Mouse (Mus musculus): ENCODE measurements around the gene Ppp4r1. TPM values are rescaled to one million over a fixed set of nuclear protein-coding genes. Genes with fewer than 3 reads are reported as not detected.
A peak's percentile ranks its signal among the peaks of the same experiment; 100 is the strongest.

Ppp4r1 gene
- polyA plus RNA-seq, 1 experiment from 2014 or later: 54.9 TPM

DNA sequence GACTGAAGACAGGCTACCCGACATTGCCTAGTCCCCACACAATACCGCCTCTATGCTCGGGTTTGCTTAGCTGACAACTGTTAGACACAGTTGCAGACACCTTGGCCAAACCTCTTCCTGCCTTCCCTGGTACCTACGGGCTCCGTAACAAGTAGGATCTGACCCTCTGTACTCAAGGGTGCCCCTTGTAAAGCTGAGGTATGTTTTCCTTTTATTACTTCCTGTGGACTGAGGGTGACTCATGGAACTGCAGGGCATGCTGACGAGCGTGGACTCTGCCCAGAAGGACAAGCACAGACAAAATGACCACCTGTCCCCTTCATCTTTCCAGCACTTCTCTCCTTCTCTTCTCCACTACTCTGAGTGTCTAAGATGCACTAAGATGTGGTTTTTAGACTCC lies 7.9 kb upstream of the Ppp4r1 start:
- Histone ChIP-seq H3K9me3 (no peaks in the 10 kb centered on the region), H3K9ac (replicated peaks) (no peak overlapping the region), H3K4me2 (replicated peaks) (no peak overlapping the region), H3K27ac (replicated peaks) (no peak overlapping the region), H3K4me3 (no peak overlapping the region), H3K4me1 (peaks cover 16% of the 10 kb centered on the region), H3K27me3 (peaks cover 16% of the 10 kb centered on the region), H3K36me3 (no peaks in the 10 kb centered on the region)
- 84% methylated on average over 7 of the region's 7 CpGs for WGBS
- no peak for ATAC-seq (ENCODE audit: low FRiP score, low read depth)

DNA sequence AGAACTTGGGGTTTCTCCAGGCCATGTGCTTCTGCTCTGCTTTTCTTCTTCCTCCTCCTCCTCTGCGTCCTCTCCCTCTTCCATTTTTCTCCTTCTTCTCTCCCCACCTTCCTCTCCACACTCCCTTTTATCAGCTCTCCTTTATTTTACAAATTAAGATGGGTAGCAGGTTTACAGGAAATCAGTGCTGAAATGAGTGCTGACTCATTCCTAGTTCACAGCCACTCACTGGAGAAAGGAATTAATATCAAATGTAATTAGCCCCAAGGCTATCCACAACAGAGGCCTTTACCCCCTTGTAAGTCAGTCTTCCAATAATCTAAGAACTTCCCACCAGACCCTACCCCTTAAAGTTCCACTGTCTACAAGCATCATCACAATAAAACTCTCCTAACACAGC lies 6.1 kb upstream of the Ppp4r1 start:
- Histone ChIP-seq H3K27me3 (peaks cover 12% of the 10 kb centered on the region), H3K27ac (replicated peaks) (no peak overlapping the region), H3K36me3 (no peaks in the 10 kb centered on the region), H3K4me1 (peaks cover 5% of the 10 kb centered on the region), H3K9ac (replicated peaks) (no peak overlapping the region), H3K4me3 (no peak overlapping the region), H3K9me3 (no peaks in the 10 kb centered on the region), H3K4me2 (replicated peaks) (no peak overlapping the region)
- 79% methylated on average over 1 of the region's 1 CpGs for WGBS
- ATAC-seq (ENCODE audit: low FRiP score, low read depth): no peak

DNA sequence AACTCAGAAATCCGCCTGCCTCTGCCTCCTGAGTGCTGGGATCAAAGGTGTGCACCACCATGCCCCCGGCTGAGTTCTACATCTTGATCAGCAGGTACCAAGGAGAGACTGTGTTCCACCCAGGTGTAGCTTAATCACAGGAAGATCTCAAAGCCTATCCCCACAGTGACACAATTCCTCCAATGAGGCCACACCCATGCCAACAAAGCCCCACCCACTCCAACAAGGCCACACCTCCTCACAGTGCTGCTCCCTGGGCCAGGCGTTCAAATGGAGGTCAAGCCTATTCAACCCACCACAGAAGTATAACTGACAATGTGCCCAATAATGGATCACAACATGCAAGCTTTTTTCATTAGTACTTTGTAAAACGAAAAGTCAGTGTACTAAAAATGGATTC lies 4.9 kb upstream of the Ppp4r1 start:
- Histone ChIP-seq H3K9me3 (no peaks in the 10 kb centered on the region), H3K9ac (replicated peaks) (no peak overlapping the region), H3K27ac (replicated peaks) (no peak overlapping the region), H3K4me1 (peaks cover 7% of the 10 kb centered on the region), H3K4me2 (replicated peaks) (no peak overlapping the region), H3K4me3 (no peak overlapping the region), H3K27me3 (peaks cover 12% of the 10 kb centered on the region), H3K36me3 (no peaks in the 10 kb centered on the region)
- WGBS: 89% methylated on average over 4 of the region's 4 CpGs
- no peak for ATAC-seq (ENCODE audit: low FRiP score, low read depth)

DNA sequence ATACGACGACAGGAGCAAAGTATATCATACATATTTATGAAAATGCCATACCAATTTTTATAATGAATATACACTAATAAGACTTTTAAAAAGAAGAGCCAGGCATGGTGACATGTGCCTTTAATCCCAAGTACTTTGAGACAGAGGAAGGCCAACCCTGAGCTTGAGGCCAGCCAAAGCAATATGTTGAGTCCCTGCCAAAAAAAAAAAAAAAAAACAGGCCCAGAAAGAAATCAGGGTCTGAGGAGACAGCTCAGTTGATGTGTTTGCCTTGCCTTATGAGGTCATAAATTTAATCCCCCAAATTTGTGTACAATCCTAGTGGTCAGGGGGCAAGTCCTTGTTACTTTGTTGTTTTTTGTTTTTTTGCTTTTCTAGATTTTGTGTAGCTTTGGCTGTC lies 1.4 kb upstream of the Ppp4r1 start:
- Histone ChIP-seq H3K27me3 (no peaks in the 10 kb centered on the region), H3K36me3 (peaks cover 9% of the 10 kb centered on the region; the same call in 1 of the 2 replicates), H3K9ac (replicated peaks) (no peak overlapping the region), H3K4me1 (peaks cover 14% of the 10 kb centered on the region), H3K4me2 (replicated peaks) (no peak overlapping the region), H3K9me3 (no peaks in the 10 kb centered on the region), H3K4me3 (no peak overlapping the region), H3K27ac (replicated peaks) (no peak overlapping the region)
- no peak for ATAC-seq (ENCODE audit: low FRiP score, low read depth)
- WGBS: 90% methylated on average over 2 of the region's 2 CpGs

DNA sequence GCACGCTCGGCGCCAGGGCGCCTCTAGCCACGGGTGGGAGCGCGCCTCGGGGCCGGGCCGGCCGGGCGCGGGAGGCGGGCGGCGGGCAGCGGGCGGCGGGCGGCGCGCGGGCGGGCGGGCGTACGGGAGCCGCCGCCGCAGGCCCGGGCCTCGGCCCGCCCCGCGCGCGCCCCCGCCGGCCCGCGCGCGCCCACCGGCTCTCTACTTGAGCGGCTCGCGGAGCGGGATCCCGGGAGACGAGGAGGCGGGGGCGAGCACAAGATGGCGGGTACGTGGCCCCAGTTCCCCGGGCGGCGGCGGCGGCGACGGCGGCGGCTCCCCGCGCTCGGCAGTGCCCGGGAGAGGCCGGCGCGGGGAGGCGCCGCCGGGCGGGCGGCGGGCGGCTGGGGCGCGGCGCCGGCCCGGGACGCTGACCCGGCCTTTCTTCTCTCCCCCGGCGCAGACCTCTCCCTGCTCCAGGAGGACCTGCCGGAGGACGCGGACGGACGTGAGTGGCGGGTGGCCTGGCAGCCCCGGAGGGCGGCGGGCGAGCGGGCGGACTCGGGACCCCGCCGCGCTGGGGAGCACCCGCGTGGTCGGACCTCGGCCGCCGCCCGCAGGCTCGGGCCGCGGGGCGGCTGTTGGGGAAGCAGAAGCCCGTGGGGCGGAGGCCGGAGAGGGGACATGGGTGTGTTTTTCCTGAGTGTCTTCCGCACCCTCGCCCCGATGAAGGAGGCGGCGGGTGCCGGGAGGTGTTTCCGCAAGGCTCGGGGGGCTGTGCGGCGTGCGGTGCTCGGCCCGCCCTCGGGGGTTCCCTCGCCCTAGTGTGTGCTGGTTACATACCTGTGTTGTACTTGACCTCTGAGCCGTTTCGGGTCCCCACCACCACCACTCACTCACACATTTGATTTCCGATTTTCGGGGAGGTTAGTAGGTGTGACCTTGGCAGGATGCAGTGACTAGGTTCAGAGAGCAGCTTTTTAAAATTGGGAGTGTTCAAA lies 1.1 kb downstream of the Ppp4r1 start:
- peaks cover 16% of the 10 kb centered on the region for H3K4me1 ChIP-seq
- peak overlapping the region; percentile 100 for H3K27ac ChIP-seq (replicated peaks)
- peaks cover 21% of the 10 kb centered on the region; the same call in 1 of the 2 replicates for H3K36me3 ChIP-seq
- peak overlapping the region; percentile 99 for H3K9ac ChIP-seq (replicated peaks)
- peak overlapping the region; percentile 89 for H3K4me3 ChIP-seq
- WGBS: under 1% methylated on average over 65 of the region's 135 CpGs
- no peaks in the 10 kb centered on the region for H3K9me3 ChIP-seq
- no peaks in the 10 kb centered on the region for H3K27me3 ChIP-seq
- ATAC-seq (ENCODE audit: low FRiP score, low read depth): peak; percentile 72
- peak overlapping the region; percentile 64 for H3K4me2 ChIP-seq (replicated peaks)

DNA sequence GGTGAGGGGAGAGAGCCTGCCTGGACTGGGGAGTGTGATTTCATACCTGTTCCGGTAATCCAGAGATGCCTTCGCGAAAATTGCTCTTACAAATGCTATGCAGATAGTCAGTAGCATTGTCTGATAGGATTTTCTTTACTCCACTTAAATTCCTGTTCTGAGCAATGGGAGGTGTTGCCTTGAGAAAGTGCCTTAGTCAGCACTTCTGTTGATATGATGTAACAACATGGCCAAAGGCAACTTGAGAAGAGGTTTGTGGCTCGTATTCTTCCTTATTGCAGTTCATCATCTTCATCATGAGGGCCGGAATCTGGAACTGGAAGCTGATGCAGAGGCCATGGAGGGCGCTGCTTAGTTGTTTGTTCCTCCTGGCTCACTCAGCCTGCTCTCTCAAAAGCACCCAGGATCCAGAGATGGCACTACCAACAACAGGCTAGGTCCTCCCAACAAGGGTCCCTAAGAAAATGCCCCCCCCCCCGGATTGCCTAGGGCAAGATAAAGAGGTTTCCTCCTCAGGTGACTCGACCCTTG lies 2.3 kb downstream of the Ppp4r1 start:
- Histone ChIP-seq H3K4me2 (replicated peaks) (peak overlapping the region; percentile 64), H3K27ac (replicated peaks) (no peak overlapping the region), H3K4me1 (peaks cover 18% of the 10 kb centered on the region), H3K27me3 (no peaks in the 10 kb centered on the region), H3K36me3 (peaks cover 21% of the 10 kb centered on the region; the same call in 1 of the 2 replicates), H3K4me3 (peak overlapping the region; percentile 89), H3K9me3 (no peaks in the 10 kb centered on the region), H3K9ac (replicated peaks) (no peak overlapping the region)
- no peak for ATAC-seq (ENCODE audit: low FRiP score, low read depth)
- 80% methylated on average over 8 of the region's 8 CpGs for WGBS

DNA sequence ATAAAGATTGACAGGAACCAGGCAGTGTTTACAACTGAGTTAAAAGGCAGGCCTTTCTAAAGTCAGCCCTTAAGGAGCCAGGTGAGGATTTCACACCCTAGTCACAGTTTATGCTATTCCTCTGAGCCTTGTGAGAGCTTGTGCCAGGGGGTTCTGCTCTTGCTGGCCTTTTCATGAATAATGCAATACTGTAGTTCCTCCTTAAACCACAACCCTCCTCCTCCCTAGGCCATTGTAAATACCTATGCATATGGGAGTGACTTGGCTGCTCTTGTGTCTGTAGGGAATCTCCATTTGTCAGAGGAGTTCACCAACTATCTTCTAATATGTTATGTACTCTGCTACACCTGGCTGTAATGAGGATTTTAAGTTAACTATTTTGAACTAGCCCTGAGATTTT lies 3.3 kb downstream of the Ppp4r1 start:
- H3K4me3 ChIP-seq: no peak overlapping the region
- H3K27ac ChIP-seq (replicated peaks): no peak overlapping the region
- H3K4me2 ChIP-seq (replicated peaks): no peak overlapping the region
- no peak for ATAC-seq (ENCODE audit: low FRiP score, low read depth)
- no peaks in the 10 kb centered on the region for H3K9me3 ChIP-seq
- peaks cover 21% of the 10 kb centered on the region; the same call in 1 of the 2 replicates for H3K36me3 ChIP-seq
- no peaks in the 10 kb centered on the region for H3K27me3 ChIP-seq
- H3K9ac ChIP-seq (replicated peaks): no peak overlapping the region
- peaks cover 18% of the 10 kb centered on the region for H3K4me1 ChIP-seq

DNA sequence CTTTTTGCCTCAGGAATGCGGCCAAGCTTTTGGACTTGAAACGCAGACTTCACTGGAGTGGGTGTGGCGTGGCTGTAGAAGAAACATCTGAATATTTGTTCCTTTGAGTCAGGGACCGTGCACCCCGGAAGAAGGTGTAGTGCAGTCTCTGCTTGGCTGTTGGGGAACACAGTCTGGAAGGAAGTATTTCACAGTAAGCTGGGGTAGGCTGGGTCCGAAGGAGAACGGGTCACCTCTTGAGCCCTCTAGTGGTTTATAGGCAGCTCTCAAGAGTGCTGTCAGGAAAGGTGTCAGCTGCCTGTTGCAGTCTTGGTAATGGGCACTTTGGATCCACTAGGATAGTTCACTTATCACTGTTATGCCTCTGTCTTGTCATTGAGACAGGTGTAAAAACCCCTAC lies 3.9 kb downstream of the Ppp4r1 start:
- no peaks in the 10 kb centered on the region for H3K9me3 ChIP-seq
- H3K4me2 ChIP-seq (replicated peaks): no peak overlapping the region
- no peak overlapping the region for H3K27ac ChIP-seq (replicated peaks)
- no peak for ATAC-seq (ENCODE audit: low FRiP score, low read depth)
- peaks cover 21% of the 10 kb centered on the region; the same call in 1 of the 2 replicates for H3K36me3 ChIP-seq
- 86% methylated on average over 7 of the region's 7 CpGs for whole genome bisulfite sequencing
- H3K27me3 ChIP-seq: no peaks in the 10 kb centered on the region
- H3K4me1 ChIP-seq: peaks cover 18% of the 10 kb centered on the region
- no peak overlapping the region for H3K4me3 ChIP-seq
- no peak overlapping the region for H3K9ac ChIP-seq (replicated peaks)

DNA sequence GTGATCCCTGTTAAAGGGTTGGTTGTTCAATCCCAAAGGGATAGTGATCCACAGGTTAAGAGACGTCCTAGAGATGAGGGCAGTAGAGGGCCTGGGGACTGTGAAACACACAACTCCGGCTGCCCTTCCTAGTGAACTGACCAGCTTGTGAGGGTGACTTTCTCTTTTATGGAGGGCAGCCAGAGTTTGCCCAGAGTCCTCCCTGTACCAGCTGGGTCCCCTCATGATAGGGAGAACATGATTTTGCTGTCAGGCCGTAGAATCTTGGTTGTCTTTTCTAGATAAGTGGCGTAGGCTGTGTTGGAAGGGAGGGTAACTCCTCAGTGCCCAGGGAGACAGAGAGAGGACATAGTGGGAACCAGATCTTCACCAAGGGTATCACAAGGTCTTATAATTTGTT lies 4.9 kb downstream of the Ppp4r1 start:
- H3K27me3 ChIP-seq: no peaks in the 10 kb centered on the region

DNA sequence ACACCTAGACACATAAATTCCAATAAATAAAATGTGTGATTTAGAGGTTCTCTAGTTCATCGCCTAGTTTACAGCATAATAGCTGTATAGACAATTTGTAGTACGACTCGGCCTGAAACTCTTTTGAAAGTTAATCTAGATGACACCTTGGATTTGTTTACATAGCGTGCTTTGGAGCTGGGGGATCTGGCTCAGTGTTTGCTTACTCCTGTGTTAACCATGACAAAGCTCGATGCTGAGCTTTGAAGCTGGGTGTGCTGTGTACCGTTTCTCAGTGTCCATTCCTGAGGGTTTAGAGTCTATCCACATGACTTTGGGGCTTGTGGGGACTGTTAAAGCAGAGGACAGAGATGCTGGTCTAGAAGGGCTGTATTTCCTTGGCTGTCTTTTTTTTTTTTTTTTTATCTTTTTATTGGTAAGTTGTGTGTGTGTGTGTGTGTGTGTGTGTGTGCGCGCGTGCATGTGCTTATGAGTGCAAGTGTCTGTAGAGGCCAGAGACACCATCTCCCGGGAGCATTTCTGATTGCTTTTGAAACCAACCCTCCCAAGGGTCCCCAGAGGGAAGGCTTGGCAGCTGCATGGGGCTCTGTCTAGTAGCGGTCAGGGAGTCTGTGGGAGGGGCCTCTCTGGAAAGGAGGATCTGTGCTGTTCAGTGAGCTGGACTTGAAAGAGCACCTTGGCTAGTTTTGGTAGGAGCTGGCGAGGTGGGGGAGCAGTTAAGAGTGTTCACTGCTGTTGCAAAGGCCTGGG lies 6.3 kb downstream of the Ppp4r1 start:
- ATAC-seq (ENCODE audit: low FRiP score, low read depth): peak; percentile 52; the same call in 1 of the 2 replicates
- no peak overlapping the region for H3K9ac ChIP-seq (replicated peaks)
- WGBS: 78% methylated on average over 12 of the region's 12 CpGs
- no peaks in the 10 kb centered on the region for H3K27me3 ChIP-seq
- H3K4me3 ChIP-seq: no peak overlapping the region
- no peaks in the 10 kb centered on the region for H3K9me3 ChIP-seq
- no peak overlapping the region for H3K27ac ChIP-seq (replicated peaks)
- H3K4me2 ChIP-seq (replicated peaks): no peak overlapping the region
- peaks cover 21% of the 10 kb centered on the region; the same call in 1 of the 2 replicates for H3K36me3 ChIP-seq
- H3K4me1 ChIP-seq: peaks cover 11% of the 10 kb centered on the region

More for the DNA sequence above, 4.9 kb downstream of the Ppp4r1 start:
- Histone ChIP-seq H3K36me3 (peaks cover 21% of the 10 kb centered on the region; the same call in 1 of the 2 replicates), H3K4me1 (peaks cover 11% of the 10 kb centered on the region), H3K27ac (replicated peaks) (no peak overlapping the region), H3K9me3 (no peaks in the 10 kb centered on the region), H3K4me2 (replicated peaks) (no peak overlapping the region), H3K9ac (replicated peaks) (no peak overlapping the region), H3K4me3 (no peak overlapping the region)
- no peak for ATAC-seq (ENCODE audit: low FRiP score, low read depth)
- 95% methylated on average over 4 of the region's 4 CpGs for WGBS

DNA sequence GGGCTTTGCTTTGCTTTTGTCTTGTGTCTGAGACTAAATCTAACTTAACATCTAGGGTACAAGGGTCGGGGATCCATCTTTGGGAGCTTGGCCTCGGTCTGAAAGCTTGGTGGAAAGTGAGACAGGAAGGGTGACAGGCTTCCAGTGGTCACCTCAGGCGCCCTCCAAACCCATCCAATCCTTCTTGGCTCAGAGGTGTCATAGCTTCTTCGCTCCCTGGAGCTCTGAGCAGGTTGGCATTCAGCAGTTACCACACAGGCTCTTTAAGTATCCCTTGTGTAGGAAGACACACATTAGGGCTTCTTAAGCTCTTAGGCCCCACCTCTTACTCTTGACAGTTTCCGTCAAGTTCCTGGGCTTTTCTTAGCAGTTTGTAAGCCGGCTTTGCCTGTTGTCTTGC lies 7.2 kb downstream of the Ppp4r1 start:
- peaks cover 8% of the 10 kb centered on the region for H3K4me1 ChIP-seq
- no peaks in the 10 kb centered on the region for H3K27me3 ChIP-seq
- no peak overlapping the region for H3K9ac ChIP-seq (replicated peaks)
- WGBS: 95% methylated on average over 6 of the region's 6 CpGs
- no peak overlapping the region for H3K4me2 ChIP-seq (replicated peaks)
- no peak overlapping the region for H3K27ac ChIP-seq (replicated peaks)
- ATAC-seq (ENCODE audit: low FRiP score, low read depth): no peak
- H3K4me3 ChIP-seq: no peak overlapping the region
- no peaks in the 10 kb centered on the region for H3K9me3 ChIP-seq
- H3K36me3 ChIP-seq: peaks cover 21% of the 10 kb centered on the region; the same call in 1 of the 2 replicates

DNA sequence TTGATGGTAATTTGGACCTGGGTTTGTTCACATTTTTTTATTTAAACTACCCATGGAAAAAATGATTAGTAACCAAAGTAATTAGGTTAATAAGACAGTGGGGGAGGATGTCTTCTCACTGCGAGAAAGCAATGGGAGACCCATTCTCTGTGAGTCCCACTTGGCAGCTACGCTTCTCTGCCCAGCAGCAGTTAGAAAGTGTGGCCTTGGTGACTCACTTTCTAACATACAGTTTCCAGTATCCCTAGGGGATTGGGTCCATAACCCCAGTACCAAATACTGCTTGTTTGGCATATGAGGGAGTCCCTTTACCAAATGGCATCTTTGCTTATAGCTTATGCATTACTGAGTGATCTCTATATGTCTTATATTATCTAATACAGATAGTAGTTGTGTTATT lies 8.8 kb downstream of the Ppp4r1 start:
- H3K4me2 ChIP-seq (replicated peaks): no peak overlapping the region
- peaks cover 4% of the 10 kb centered on the region; the same call in 1 of the 2 replicates for H3K4me1 ChIP-seq
- no peaks in the 10 kb centered on the region for H3K27me3 ChIP-seq
- H3K9me3 ChIP-seq: no peaks in the 10 kb centered on the region
- no peak for ATAC-seq (ENCODE audit: low FRiP score, low read depth)
- WGBS: 97% methylated on average over 2 of the region's 2 CpGs
- H3K27ac ChIP-seq (replicated peaks): no peak overlapping the region
- no peak overlapping the region for H3K4me3 ChIP-seq
- H3K9ac ChIP-seq (replicated peaks): no peak overlapping the region
- peaks cover 10% of the 10 kb centered on the region; the same call in 1 of the 2 replicates for H3K36me3 ChIP-seq

All from midbrain, embryonic 12.5 days (tissue).